Mouse (Mus musculus) gastrocnemius, postnatal 14 days (tissue): Measurements from ENCODE around the gene M1ap. TPM values are rescaled to one million over a fixed set of nuclear protein-coding genes. Genes with fewer than 3 reads are reported as not detected.

Source experiments
- DNase-seq: peaks from one replicate; pipeline ENCODE4 v3.0.0; 2021; ENCODE audit warnings: mixed read lengths
- intact Hi-C: fragments of 180-260 bp; cut with DNase I; formaldehyde crosslinking; loops from one replicate; pipeline ENCODE4 v1.15.1; 2025; ENCODE audit warnings: low total_unique reads
- total RNA-seq, 2 experiments: library from RNA; stranded (reverse); gene quantifications; 2 replicates each; pipeline ENCODE4 v1.2.3; 2021

Gene M1ap
- total RNA-seq, 2 experiments from 2014 or later, result 0.82 to 1.1 TPM

DNA sequence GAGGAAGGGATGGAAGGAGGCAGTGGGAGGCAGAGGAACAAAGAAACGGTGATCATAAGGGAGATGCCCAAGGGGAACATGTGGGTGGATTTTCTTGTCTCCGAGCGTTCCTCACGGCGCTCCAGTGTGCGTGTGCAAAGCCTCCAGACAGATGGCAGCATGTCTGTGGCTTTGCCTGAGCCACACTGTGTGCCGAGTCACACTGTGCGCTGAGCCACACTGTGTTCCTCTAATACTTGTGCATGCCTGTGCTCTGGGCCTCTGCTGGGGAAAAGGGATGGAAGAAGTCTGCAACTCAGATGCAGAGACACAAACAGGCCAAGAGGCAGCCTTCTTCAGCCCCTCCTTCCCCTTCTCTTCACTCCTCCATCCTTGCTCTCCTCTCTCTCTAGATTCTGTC, 80.6 kb downstream of the M1ap start:
- intact Hi-C loops, result no loop called here

GRCm38 (mm10) chr6:83027706-83028105, 81.0 kb downstream of the M1ap start:
- DNase-seq, result peak; percentile 59
- intact Hi-C loops, result no loop called here

More for the DNA sequence above, 80.6 kb downstream of the M1ap start:
- no peak for DNase-seq

GRCm38 (mm10) chr6:83029777-83030176, 83.1 kb downstream of the M1ap start:
- intact Hi-C loops, result no loop called here
- DNase-seq, result no peak

- intact Hi-C loops, result no loop called here
- no peak for DNase-seq
These were observed 84.4 kb downstream of the M1ap start for GRCm38 (mm10) chr6:83031111-83031510.

DNA sequence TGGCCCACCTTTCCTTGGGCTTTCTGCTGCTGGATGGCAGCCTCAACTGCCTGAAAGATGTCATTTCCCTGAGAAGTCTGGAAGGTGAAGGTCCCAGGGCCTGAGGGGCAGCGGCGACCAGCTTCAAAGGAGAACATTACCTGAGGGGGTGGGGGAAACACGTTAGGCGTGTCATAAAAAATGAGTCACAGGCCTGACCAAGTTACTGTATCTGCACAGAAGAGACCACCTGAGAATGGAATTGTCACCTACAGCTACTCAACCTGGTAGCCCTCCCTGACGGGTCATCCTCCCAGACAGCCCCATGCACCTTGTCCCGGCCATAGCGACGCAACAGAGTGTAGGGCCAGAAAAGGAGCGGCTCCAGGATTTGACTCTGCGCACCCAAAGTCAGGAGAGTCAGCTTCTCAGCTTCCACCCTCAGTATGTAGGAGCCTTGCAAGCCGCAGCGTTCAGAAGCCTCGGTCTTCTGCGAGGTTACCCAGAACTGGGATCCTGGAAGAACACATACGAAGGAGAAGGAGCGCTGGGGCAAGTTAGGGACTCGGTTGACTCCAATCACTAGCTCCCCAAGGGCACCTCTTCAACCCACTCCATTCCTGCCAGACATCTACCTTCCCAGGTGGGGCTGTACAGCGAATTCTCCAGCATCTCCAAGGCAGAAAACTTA, 85.4 kb downstream of the M1ap start:
- no peak for DNase-seq
- intact Hi-C loops, result no loop called here

GRCm38 (mm10) chr6:83032769-83033191, 86.1 kb downstream of the M1ap start:
- intact Hi-C loops, result no loop called here
- peak; percentile 36 for DNase-seq

DNA sequence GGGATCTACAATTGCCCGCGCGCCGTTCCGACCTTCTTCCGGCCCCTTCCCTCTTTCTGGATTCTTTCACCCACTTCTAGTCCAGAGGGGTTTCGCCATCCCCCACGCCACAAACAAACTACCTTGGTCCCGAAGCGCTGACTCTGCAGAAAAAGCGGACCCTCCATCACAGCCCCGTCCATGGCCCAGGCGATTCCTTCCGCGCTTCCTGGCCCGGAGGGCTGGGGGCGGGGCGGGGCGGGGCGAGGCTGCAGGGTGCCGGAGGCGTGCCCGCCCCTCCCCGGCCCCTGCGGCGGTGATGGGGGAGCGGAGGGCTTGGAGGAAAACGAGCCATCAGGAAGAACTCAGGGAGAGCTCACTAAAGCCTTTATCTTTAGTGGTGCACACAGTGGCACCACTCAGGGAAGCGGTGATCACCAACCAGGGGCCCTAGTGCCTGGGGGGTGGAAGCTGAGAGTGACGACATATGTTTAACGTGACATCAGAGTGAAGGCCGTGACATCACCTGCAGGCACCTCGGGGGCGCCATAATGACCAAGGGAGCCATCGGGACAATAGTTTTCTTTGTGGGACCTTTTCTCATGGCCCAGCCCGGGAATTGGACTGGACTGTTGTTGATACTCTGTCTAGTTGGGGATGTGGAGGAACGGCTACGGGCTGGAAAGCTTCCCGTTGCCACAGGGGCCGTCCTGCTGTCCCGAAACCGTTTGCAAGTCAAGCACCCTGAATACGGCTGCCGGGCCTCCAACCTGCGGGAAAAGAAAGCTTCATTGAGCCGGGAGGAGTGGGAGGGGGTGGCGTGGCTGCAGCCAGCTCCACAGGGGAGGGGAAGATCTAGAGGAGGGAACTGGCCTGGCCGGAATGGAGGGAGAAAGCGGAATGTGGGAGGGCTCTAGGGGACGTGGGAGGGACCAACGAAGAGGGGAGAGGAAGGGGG, 86.8 kb downstream of the M1ap start, which contains the start of the genes Dok1 and Loxl3:
Gene Dok1, minus strand, starts transcription at position 223 of the 937 bp plus-strand sequence.
Gene Loxl3, plus strand, starts transcription at position 925 of the 937 bp plus-strand sequence.
- intact Hi-C loops, result no loop called here

GRCm38 (mm10) chr6:83034463-83035055, 87.9 kb downstream of the M1ap start:
- DNase-seq, result no peak
- intact Hi-C loops, result no loop called here

More for the DNA sequence above, 86.8 kb downstream of the M1ap start, which contains the start of the genes Dok1 and Loxl3:
- peak; percentile 83 for DNase-seq

- intact Hi-C loops, result no loop called here
- no peak for DNase-seq
These were observed 90.5 kb downstream of the M1ap start for GRCm38 (mm10) chr6:83037188-83037587.

- DNase-seq, result peak; percentile 89
- intact Hi-C loops, result no loop called here
These were observed 91.9 kb downstream of the M1ap start for GRCm38 (mm10) chr6:83038496-83039012.

DNA sequence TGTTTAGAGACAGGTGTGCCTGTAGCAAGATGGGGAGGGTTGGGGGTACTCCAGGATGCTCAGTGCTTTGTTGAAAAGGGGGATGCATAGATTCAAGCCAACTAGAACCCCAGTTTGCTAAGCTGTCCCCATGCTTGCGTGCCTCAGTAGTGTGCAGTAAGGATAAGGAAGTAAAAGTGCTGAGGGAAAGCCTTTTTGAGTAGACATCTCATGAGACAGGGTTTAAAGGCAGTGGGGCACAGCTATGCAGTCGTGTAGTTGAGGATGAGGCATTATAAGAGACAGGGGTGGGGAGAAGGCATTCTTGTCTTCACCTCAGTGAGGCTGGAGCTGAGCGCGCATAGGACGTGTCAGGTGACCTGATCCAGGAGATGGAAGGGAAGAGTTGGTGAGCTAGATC, 93.9 kb downstream of the M1ap start:
- intact Hi-C loops, result no loop called here
- DNase-seq, result no peak

GRCm38 (mm10) chr6:83043561-83043960, 96.9 kb downstream of the M1ap start:
- no peak for DNase-seq
- intact Hi-C loops, result no loop called here

- intact Hi-C loops, result no loop called here
- DNase-seq, result no peak
These were observed 97.3 kb downstream of the M1ap start for GRCm38 (mm10) chr6:83043993-83044392.

GRCm38 (mm10) chr6:83044742-83045141, 98.0 kb downstream of the M1ap start:
- intact Hi-C loops, result loop anchor here (5.0 kb wide), 1 partner anchor 37 kb away; no protein-coding TSS in a partner anchor
- no peak for DNase-seq

DNA sequence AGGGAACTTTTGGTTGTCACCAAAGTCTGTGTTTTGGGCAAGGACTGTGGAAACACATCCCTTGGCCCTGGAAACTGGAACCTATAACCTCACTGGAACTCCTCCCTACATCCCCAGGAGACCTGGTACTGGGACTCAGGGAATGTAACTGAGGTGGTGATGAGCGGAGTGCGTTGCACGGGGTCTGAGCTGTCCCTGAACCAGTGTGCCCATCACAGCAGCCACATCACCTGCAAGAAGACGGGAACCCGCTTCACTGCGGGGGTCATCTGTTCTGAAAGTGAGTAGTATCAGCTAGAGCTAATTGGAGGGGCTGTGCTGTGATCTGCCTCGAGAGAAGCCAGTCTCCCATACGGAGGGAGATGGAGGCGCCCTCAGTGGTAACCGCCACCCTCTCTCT, 102.7 kb downstream of the M1ap start:
- intact Hi-C loops, result loop anchor here (5.0 kb wide), 1 partner anchor 42 kb away; no protein-coding TSS in a partner anchor
- no peak for DNase-seq

DNA sequence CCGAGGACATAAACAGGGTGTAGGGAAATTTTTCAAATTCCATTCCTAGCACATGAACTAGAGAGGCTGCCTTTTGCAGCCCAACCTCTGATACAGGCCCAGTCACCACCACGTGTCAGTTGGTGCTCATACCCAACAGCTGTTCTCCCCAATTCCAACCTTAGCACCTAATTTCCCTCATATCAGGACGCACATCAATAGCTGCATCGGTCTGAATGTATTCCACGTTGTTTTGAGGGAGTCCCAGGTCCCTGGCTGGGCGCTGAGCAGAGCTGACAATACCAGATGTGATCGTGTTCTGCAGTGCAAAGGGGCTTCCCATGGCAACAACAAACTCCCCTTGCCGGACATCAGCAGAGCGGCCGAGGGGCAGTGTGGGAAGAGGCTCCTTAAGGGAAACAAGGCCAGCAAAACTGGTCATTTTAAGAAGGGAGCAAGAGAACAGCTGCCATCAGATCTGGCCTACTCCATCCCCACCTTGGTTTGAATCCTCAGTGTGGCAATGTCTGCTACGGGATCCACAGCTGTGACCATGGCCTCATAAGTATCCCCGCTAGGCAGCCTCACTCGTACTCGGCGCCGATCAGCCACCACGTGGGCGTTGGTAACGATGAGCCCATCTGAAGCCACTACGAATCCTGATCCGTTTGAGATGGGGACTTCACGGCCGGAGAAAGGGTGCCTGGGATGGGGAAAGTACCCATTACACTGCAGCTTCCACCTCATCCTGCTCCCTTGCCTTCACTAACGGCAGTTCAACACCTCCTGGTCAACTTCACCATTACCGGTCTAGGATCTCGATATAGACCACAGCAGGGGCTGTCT, 106.6 kb downstream of the M1ap start:
- peak; percentile 27 for DNase-seq
- intact Hi-C loops, result no loop called here

DNA sequence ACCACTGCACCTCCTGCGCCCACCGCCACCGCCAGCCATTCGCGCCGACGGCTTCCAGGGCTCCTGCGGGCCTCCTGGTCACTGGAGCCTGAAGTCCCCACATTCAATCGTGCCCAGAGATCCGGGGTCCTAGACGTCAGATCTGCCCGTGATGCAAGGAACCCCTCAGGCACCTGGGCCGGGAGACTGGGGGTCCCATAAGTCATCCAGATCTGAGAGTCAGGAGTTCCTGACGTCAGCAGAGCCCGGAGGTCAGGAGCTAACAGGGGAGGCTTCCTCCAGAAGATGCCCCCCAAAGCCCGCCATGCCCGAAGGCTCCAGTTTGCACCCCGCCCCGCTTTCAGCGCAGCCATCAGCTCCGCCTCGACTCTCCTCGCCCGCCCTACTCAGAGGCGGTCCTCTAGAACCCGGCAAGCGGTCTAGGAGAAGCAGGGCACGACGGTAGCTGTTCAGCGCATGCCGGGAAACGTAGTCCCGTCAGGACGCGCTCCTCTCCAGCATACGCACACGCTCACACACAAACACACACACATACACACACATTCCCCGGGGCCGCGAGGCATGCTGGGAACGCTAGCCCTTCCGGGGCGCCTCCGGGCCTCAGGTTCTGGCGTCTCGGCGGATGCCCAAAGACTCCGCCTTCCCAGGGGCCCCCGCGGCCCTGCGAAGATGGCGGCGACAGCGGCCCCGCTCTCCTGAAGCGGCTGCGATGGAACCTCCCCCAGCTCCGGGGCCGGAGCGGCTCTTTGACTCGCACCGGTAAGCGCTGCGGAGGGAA, 107.6 kb downstream of the M1ap start, which contains the start of gene Aup1:
Gene Aup1, plus strand, starts transcription at position 448 of the 778 bp plus-strand sequence.
- DNase-seq, result peak; percentile 95
- intact Hi-C loops, result no loop called here

GRCm38 (mm10) chr6:83054871-83055431, 108.2 kb downstream of the M1ap start, which contains the start of gene Htra2:
Gene Htra2, minus strand, starts transcription at chr6:83055273.
- DNase-seq, result no peak

More at GRCm38 (mm10) chr6:83054871-83055431, 108.2 kb downstream of the M1ap start, which contains the start of gene Htra2:
- intact Hi-C loops, result no loop called here
